Mouse (Mus musculus): ENCODE results near the gene Fbxw7.

DNA sequence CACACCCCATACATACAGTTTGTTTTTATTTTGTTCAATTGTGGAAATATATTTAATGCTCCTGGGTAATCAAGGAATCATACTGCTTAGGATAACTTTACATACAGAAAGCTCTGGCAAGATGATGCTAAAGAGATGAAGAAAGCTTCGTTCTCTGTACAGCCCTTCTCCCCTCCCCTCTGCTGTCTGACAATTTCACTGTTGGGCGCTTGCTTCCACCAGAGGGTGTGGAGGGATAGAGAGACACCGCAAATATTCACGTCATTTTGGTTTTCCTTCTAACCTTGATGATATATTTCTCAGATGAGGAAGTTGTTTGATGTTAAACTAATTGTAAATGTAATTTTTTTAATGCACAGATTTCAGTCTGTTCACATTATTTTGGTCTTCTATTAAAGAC is 140.8 kb downstream of the Fbxw7 start:
- TF ChIP-seq POLR2A (IDR thresholded peaks at IDR 0.05; ENCODE audit: control insufficient read depth, low read depth, low read length) (no peak), CTCF (IDR thresholded peaks at IDR 0.05; ENCODE audit: control insufficient read depth, insufficient read depth, insufficient replicate concordance, low read depth, low read length) (no peak)

Data from testis, adult 2 months (tissue).